Mouse (Mus musculus): ENCODE measurements around the gene Zranb1. TPM values are rescaled to one million over a fixed set of nuclear protein-coding genes. Genes with fewer than 3 reads are reported as not detected.

Zranb1 gene
- polyA plus RNA-seq, 1 experiment from 2014 or later, result 29.3 TPM

DNA sequence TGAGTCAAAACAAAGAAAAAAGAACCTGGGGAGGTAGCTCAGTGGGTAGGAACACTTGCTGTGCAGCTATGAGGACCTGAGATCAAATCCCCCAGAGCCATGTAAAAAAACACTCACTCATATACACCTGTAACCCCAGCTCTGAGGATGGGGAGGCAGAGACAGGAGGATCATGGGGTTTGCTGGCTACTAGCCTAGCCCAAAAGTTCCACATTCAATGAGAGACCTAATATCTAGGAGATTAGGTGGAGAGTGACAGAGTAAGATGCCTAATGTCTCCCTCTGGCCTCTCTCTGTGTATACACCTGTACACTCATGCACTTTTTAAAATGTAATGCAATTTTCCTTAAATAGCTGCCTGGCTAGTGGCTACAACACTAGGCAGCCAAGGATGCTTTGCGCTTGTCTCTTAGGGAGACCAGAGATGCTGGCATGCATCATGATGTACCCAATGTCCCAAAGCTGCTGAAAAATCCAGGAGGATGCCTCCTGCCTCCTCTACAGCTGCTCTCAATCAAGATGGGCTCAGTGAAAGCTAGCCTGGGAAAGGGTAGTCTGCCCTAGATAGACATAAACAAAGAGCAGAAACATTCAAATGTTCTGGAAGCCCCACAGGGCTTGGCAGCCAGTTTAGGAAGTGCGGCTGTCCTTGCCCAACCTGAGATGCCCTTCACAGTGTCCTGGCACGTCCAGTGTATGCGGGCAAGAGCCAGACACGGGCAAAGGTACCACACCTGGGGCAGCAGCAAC, 39.2 kb upstream of the Zranb1 start:
- H3K27ac ChIP-seq (ENCODE audit: low read depth, low read length), result no peak overlapping the region
- no peaks in the 10 kb centered on the region for H3K9me3 ChIP-seq (ENCODE audit: control insufficient read depth, low read length)
- 79% methylated on average over 5 of the region's 5 CpGs for WGBS
- no peaks in the 10 kb centered on the region for H3K4me1 ChIP-seq (ENCODE audit: control insufficient read depth, insufficient read depth, low read length)
- H3K27me3 ChIP-seq (ENCODE audit: control insufficient read depth, insufficient read depth, low read length), result no peaks in the 10 kb centered on the region
- H3K4me3 ChIP-seq (ENCODE audit: low read depth, low read length), result no peak overlapping the region
- no peaks in the 10 kb centered on the region for H3K36me3 ChIP-seq (ENCODE audit: control insufficient read depth, insufficient read depth, low read length)
- ATAC-seq (ENCODE audit: low read depth), result no peak
- H3K4me2 ChIP-seq (ENCODE audit: low read depth, low read length), result no peak overlapping the region
- no peak overlapping the region for H3K9ac ChIP-seq (replicated peaks; ENCODE audit: low read depth, low read length)

DNA sequence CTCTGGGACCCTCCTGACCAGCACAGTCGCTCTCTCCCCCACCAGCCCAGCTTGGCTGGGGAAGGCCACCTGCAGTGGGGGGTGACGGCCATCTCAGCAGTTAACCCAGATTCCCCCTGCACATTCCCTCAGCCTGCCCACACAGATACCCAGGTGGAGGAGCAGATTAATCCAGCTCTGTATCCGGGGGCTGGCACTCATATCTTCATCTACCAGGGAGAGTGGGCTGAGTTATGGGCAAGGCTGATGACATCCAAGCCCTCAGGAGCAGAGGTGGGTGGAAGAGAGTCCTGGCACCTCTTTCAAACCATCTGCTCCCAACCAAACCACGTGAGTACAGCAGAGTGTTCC, 38.7 kb upstream of the Zranb1 start:
- ATAC-seq (ENCODE audit: low read depth), result no peak
- no peak overlapping the region for H3K4me2 ChIP-seq (ENCODE audit: low read depth, low read length)

DNA sequence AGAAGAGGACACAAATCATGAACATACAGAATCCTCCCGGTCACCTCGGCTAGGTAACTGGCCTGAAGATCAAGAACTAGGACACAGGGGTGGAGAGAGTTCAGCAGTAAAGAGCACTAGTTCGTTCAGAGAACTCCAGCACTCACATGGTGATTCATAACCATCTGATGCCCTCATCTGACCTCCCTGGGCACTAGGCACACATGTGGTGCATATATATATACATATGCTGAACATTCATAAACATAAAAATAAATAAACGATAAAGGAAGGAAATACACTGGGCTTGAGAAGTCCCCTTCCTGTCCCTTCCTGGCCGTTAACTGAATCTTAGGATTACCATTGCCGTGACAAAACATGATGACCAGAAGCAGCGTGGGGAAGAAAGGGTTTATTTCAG, 38.1 kb upstream of the Zranb1 start:
- Histone ChIP-seq H3K4me3 (ENCODE audit: low read depth, low read length) (no peak overlapping the region), H3K9ac (replicated peaks; ENCODE audit: low read depth, low read length) (no peak overlapping the region), H3K4me2 (ENCODE audit: low read depth, low read length) (no peak overlapping the region), H3K9me3 (ENCODE audit: control insufficient read depth, low read length) (no peaks in the 10 kb centered on the region), H3K27me3 (ENCODE audit: control insufficient read depth, insufficient read depth, low read length) (no peaks in the 10 kb centered on the region), H3K4me1 (ENCODE audit: control insufficient read depth, insufficient read depth, low read length) (no peaks in the 10 kb centered on the region), H3K27ac (ENCODE audit: low read depth, low read length) (no peak overlapping the region), H3K36me3 (ENCODE audit: control insufficient read depth, insufficient read depth, low read length) (no peaks in the 10 kb centered on the region)
- WGBS, result 82% methylated on average over 7 of the region's 7 CpGs
- ATAC-seq (ENCODE audit: low read depth), result no peak

More for the DNA sequence above, 38.7 kb upstream of the Zranb1 start:
- 76% methylated on average over 4 of the region's 4 CpGs for WGBS
- Histone ChIP-seq H3K4me1 (ENCODE audit: control insufficient read depth, insufficient read depth, low read length) (no peaks in the 10 kb centered on the region), H3K27me3 (ENCODE audit: control insufficient read depth, insufficient read depth, low read length) (no peaks in the 10 kb centered on the region), H3K27ac (ENCODE audit: low read depth, low read length) (no peak overlapping the region), H3K9ac (replicated peaks; ENCODE audit: low read depth, low read length) (no peak overlapping the region), H3K4me3 (ENCODE audit: low read depth, low read length) (no peak overlapping the region), H3K36me3 (ENCODE audit: control insufficient read depth, insufficient read depth, low read length) (no peaks in the 10 kb centered on the region), H3K9me3 (ENCODE audit: control insufficient read depth, low read length) (no peaks in the 10 kb centered on the region)

DNA sequence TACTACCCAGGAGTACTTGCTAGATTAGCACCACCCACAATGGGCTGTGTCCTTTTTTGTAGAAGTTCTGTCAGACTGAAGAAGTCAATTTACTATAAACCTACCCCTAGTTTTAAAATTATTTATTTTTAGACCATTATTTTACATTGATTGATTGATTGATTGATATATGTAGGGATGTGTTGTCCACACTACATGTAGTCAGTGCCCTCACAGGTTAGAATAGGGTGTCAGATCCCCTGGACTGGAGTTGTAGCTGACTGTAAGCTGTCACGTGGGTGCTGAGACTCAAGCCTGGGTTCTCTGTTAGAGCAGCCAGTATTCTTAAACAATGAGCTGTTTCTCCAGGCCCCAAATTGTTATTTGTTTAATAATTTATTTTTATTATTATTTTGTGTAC, 37.6 kb upstream of the Zranb1 start:
- ATAC-seq (ENCODE audit: low read depth), result no peak
- Histone ChIP-seq H3K4me1 (ENCODE audit: control insufficient read depth, insufficient read depth, low read length) (no peaks in the 10 kb centered on the region), H3K27me3 (ENCODE audit: control insufficient read depth, insufficient read depth, low read length) (no peaks in the 10 kb centered on the region), H3K36me3 (ENCODE audit: control insufficient read depth, insufficient read depth, low read length) (no peaks in the 10 kb centered on the region), H3K9ac (replicated peaks; ENCODE audit: low read depth, low read length) (no peak overlapping the region), H3K27ac (ENCODE audit: low read depth, low read length) (no peak overlapping the region), H3K9me3 (ENCODE audit: control insufficient read depth, low read length) (no peaks in the 10 kb centered on the region), H3K4me2 (ENCODE audit: low read depth, low read length) (no peak overlapping the region), H3K4me3 (ENCODE audit: low read depth, low read length) (no peak overlapping the region)
- 86% methylated on average over 1 of the region's 1 CpGs for WGBS

DNA sequence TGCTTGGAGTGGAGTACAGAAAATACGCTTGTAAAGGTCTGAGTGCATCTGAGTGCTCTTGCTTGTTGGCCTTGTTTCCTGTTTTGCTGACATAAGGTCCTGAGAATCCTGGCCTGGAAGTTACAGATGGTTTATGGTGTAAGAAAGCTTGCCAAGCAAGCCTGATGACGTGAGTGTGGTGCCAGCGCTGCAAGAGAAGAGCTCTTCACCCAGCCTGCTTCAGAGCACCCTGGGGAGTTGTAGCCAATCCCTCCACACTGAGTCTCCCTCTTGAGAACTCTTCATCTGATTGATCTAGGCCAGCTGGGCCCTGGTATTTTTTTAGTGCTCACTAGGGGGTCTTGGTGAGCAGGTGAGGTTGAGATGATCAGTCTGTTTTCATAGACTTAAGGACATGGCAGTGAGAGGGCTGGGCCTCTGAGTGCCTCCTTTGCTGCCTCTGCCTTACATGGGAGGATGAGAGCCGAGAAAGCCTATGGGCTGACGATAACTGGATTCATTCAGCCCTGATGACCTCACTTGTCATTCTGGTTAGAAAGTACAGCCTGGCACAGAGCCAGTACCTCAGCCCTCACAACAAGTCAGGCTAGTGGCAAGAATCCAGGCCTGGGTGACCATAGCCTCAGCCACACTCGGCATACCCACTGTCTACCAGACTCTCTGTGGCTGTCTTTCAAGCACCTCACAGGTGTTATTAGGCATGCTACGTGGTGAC, 35.9 kb upstream of the Zranb1 start:
- Histone ChIP-seq H3K9ac (replicated peaks; ENCODE audit: low read depth, low read length) (no peak overlapping the region), H3K27ac (ENCODE audit: low read depth, low read length) (no peak overlapping the region), H3K9me3 (ENCODE audit: control insufficient read depth, low read length) (no peaks in the 10 kb centered on the region), H3K36me3 (ENCODE audit: control insufficient read depth, insufficient read depth, low read length) (no peaks in the 10 kb centered on the region), H3K4me2 (ENCODE audit: low read depth, low read length) (no peak overlapping the region), H3K4me1 (ENCODE audit: control insufficient read depth, insufficient read depth, low read length) (no peaks in the 10 kb centered on the region), H3K4me3 (ENCODE audit: low read depth, low read length) (no peak overlapping the region), H3K27me3 (ENCODE audit: control insufficient read depth, insufficient read depth, low read length) (no peaks in the 10 kb centered on the region)
- no peak for ATAC-seq (ENCODE audit: low read depth)
- 58% methylated on average over 7 of the region's 7 CpGs for WGBS

DNA sequence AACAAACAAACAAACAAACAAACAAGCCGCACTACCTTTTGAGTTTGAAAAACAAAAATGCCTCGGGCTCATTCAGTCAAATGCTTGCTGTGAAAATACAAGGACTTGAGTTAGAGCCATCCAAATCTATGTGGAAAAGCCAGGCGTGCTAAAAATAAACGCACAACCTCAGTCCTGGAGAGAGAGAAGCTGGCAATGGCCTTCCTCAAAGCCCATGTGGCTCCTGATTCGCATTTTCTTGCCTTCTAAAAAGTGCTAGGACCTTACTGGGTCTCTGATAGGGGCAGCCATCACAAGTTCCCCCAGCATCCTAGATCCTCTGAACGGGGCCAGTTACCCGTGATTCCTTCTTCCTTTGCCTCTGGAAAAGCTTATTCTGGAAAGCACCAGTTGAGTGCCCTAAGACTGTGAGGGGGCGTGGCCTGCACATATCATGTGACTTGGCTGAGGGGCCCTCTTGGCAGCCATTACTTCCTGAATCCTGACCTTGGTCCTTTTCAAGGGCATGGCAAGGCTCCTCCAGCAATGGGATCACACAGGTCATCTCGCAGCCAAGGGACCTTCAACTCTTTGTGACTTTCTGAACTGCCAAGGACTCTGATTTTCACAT, 34.6 kb upstream of the Zranb1 start:
- 92% methylated on average over 9 of the region's 9 CpGs for WGBS

DNA sequence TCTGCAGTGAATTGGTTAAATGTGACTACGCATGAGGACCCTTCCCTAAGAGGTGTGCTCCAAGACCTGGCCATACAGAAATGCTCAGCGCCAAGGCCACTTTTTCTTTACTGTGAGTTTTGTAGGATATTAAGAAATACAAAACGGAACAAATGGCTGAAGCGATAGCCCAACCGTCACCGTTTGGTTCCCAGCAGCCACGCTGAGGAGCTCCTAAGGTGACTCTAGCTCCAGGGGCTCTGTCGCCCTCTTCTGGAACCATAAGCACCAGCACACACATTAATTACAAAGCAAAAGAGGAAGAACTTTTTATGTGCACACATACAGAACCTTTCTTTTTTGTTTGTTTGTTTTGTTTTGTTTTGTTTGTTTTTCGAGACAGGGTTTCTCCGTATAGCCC, 33.7 kb upstream of the Zranb1 start:
- Histone ChIP-seq H3K4me1 (ENCODE audit: control insufficient read depth, insufficient read depth, low read length) (no peaks in the 10 kb centered on the region), H3K9ac (replicated peaks; ENCODE audit: low read depth, low read length) (no peak overlapping the region), H3K27me3 (ENCODE audit: control insufficient read depth, insufficient read depth, low read length) (no peaks in the 10 kb centered on the region), H3K36me3 (ENCODE audit: control insufficient read depth, insufficient read depth, low read length) (no peaks in the 10 kb centered on the region), H3K9me3 (ENCODE audit: control insufficient read depth, low read length) (no peaks in the 10 kb centered on the region), H3K4me3 (ENCODE audit: low read depth, low read length) (no peak overlapping the region), H3K4me2 (ENCODE audit: low read depth, low read length) (no peak overlapping the region), H3K27ac (ENCODE audit: low read depth, low read length) (no peak overlapping the region)
- ATAC-seq (ENCODE audit: low read depth), result no peak
- WGBS, result 81% methylated on average over 10 of the region's 10 CpGs

More for the DNA sequence above, 34.6 kb upstream of the Zranb1 start:
- H3K27me3 ChIP-seq (ENCODE audit: control insufficient read depth, insufficient read depth, low read length), result no peaks in the 10 kb centered on the region
- no peak for ATAC-seq (ENCODE audit: low read depth)
- H3K9me3 ChIP-seq (ENCODE audit: control insufficient read depth, low read length), result no peaks in the 10 kb centered on the region
- no peak overlapping the region for H3K27ac ChIP-seq (ENCODE audit: low read depth, low read length)
- H3K36me3 ChIP-seq (ENCODE audit: control insufficient read depth, insufficient read depth, low read length), result no peaks in the 10 kb centered on the region
- no peak overlapping the region for H3K9ac ChIP-seq (replicated peaks; ENCODE audit: low read depth, low read length)
- H3K4me2 ChIP-seq (ENCODE audit: low read depth, low read length), result no peak overlapping the region
- no peaks in the 10 kb centered on the region for H3K4me1 ChIP-seq (ENCODE audit: control insufficient read depth, insufficient read depth, low read length)
- H3K4me3 ChIP-seq (ENCODE audit: low read depth, low read length), result no peak overlapping the region

DNA sequence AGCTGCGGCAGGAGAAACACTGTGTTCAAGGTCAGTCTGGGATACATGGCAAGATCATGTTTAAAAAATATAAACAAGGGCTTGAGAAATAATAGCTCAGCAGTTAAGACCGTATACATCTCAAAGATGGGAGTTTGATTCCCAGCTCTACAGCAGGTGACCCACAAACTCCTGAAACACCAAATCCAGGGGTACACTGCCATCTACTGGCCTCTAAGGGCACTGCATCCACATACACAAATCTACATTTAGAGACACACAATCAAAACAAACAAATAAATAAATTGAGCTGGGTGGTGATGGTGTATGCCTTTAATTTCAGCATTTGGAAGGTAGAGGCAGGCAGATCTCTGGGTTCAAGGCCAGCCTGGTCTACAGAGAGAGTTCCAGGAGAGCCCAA, 32.7 kb upstream of the Zranb1 start:
- ATAC-seq (ENCODE audit: low read depth), result no peak
- Histone ChIP-seq H3K27ac (ENCODE audit: low read depth, low read length) (no peak overlapping the region), H3K27me3 (ENCODE audit: control insufficient read depth, insufficient read depth, low read length) (no peaks in the 10 kb centered on the region), H3K9ac (replicated peaks; ENCODE audit: low read depth, low read length) (no peak overlapping the region), H3K4me2 (ENCODE audit: low read depth, low read length) (no peak overlapping the region), H3K36me3 (ENCODE audit: control insufficient read depth, insufficient read depth, low read length) (no peaks in the 10 kb centered on the region), H3K9me3 (ENCODE audit: control insufficient read depth, low read length) (no peaks in the 10 kb centered on the region), H3K4me3 (ENCODE audit: low read depth, low read length) (no peak overlapping the region), H3K4me1 (ENCODE audit: control insufficient read depth, insufficient read depth, low read length) (no peaks in the 10 kb centered on the region)
- 92% methylated on average over 2 of the region's 2 CpGs for WGBS

DNA sequence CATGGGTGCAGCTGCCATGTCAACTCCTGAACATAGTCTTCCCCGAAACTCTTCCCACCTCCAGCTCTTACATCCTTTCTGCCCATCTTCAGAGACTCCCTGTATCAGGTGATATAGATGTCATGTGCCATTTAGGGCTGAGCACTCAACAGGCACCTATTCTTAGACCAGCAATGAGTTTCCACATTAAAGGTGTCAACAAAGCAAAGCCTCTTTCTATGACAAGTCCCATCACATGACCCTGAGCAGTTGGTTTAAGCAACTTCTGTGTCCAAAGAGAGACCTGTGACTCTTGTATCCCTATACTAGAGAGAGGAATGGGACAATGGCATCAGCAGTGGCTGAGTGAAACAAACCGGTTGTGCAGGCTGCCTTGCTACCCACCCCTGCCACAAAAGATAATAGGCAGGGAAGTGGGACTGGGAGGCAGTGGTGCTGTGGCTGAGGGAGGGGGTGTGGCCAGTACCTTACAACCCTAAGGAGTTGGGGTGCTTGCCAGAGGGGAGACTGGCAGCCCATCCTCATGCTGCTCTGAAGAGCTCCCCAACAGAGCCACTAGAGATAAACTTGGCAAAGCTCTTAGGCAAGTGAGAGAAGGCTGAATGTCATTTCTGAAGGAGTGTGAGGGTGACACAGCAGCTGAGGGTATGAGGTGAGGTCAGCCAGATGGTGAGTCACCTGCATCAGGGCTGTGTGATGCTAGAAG, 30.0 kb upstream of the Zranb1 start:
- H3K9ac ChIP-seq (replicated peaks; ENCODE audit: low read depth, low read length), result no peak overlapping the region
- H3K27me3 ChIP-seq (ENCODE audit: control insufficient read depth, insufficient read depth, low read length), result no peaks in the 10 kb centered on the region
- H3K9me3 ChIP-seq (ENCODE audit: control insufficient read depth, low read length), result no peaks in the 10 kb centered on the region
- no peak for ATAC-seq (ENCODE audit: low read depth)
- no peak overlapping the region for H3K27ac ChIP-seq (ENCODE audit: low read depth, low read length)
- no peaks in the 10 kb centered on the region for H3K36me3 ChIP-seq (ENCODE audit: control insufficient read depth, insufficient read depth, low read length)
- no peak overlapping the region for H3K4me2 ChIP-seq (ENCODE audit: low read depth, low read length)
- H3K4me3 ChIP-seq (ENCODE audit: low read depth, low read length), result no peak overlapping the region
- 49% methylated on average over 2 of the region's 2 CpGs for WGBS
- no peaks in the 10 kb centered on the region for H3K4me1 ChIP-seq (ENCODE audit: control insufficient read depth, insufficient read depth, low read length)
